Mouse (Mus musculus): ENCODE measurements around the gene Cbx1. TPM values are rescaled to one million over a fixed set of nuclear protein-coding genes. Genes with fewer than 3 reads are reported as not detected.

The Cbx1 gene
- polyA plus RNA-seq, 1 experiment from 2014 or later, result 175 TPM

GRCm38 (mm10) chr11:96830539-96831216 lies 41.8 kb downstream of the Cbx1 start:
- H3K9me3 ChIP-seq (replicated peaks), result no peaks in the 10 kb centered on the region
- peak overlapping the region; percentile 70 for H3K9ac ChIP-seq
- peak overlapping the region; percentile 91 for H3K27ac ChIP-seq
- no peak for ATAC-seq
- peaks cover 20% of the 10 kb centered on the region for H3K36me3 ChIP-seq (ENCODE audit: poor library complexity, severe bottlenecking)
- H3K4me3 ChIP-seq, result peak overlapping the region; percentile 88
- 21% methylated on average over 13 of the region's 13 CpGs for WGBS
- peaks cover 39% of the 10 kb centered on the region for H3K4me1 ChIP-seq
- H3K27me3 ChIP-seq, result peaks cover 3% of the 10 kb centered on the region; the same call in 1 of the 2 replicates
- peak overlapping the region; percentile 58 for H3K4me2 ChIP-seq

GRCm38 (mm10) chr11:96831516-96831915 lies 42.6 kb downstream of the Cbx1 start:
- H3K4me1 ChIP-seq, result peaks cover 31% of the 10 kb centered on the region
- no peak overlapping the region for H3K9ac ChIP-seq
- no peak overlapping the region for H3K4me3 ChIP-seq
- peaks cover 16% of the 10 kb centered on the region for H3K36me3 ChIP-seq (ENCODE audit: poor library complexity, severe bottlenecking)
- H3K27ac ChIP-seq, result no peak overlapping the region
- no peak overlapping the region for H3K4me2 ChIP-seq
- H3K27me3 ChIP-seq, result peaks cover 3% of the 10 kb centered on the region; the same call in 1 of the 2 replicates
- ATAC-seq, result no peak
- 83% methylated on average over 4 of the region's 4 CpGs for WGBS
- H3K9me3 ChIP-seq (replicated peaks), result no peaks in the 10 kb centered on the region

GRCm38 (mm10) chr11:96832541-96832940 lies 43.6 kb downstream of the Cbx1 start:
- H3K27ac ChIP-seq, result no peak overlapping the region
- no peaks in the 10 kb centered on the region for H3K9me3 ChIP-seq (replicated peaks)
- H3K4me2 ChIP-seq, result no peak overlapping the region
- no peak for ATAC-seq
- H3K4me3 ChIP-seq, result no peak overlapping the region
- peaks cover 3% of the 10 kb centered on the region; the same call in 1 of the 2 replicates for H3K27me3 ChIP-seq
- H3K9ac ChIP-seq, result no peak overlapping the region
- 87% methylated on average over 3 of the region's 3 CpGs for WGBS
- peaks cover 20% of the 10 kb centered on the region for H3K4me1 ChIP-seq
- H3K36me3 ChIP-seq (ENCODE audit: poor library complexity, severe bottlenecking), result peaks cover 5% of the 10 kb centered on the region

GRCm38 (mm10) chr11:96832973-96833372 lies 44.0 kb downstream of the Cbx1 start:
- Histone ChIP-seq H3K36me3 (ENCODE audit: poor library complexity, severe bottlenecking) (peaks cover 1% of the 10 kb centered on the region; the same call in 1 of the 2 replicates), H3K9ac (no peak overlapping the region), H3K27ac (no peak overlapping the region), H3K4me1 (peaks cover 16% of the 10 kb centered on the region), H3K4me3 (no peak overlapping the region), H3K4me2 (no peak overlapping the region), H3K9me3 (replicated peaks) (no peaks in the 10 kb centered on the region), H3K27me3 (peaks cover 3% of the 10 kb centered on the region; the same call in 1 of the 2 replicates)
- WGBS, result 75% methylated on average over 2 of the region's 2 CpGs
- ATAC-seq, result no peak

- Histone ChIP-seq H3K4me2 (no peak overlapping the region), H3K36me3 (ENCODE audit: poor library complexity, severe bottlenecking) (no peaks in the 10 kb centered on the region), H3K9me3 (replicated peaks) (no peaks in the 10 kb centered on the region), H3K27ac (no peak overlapping the region), H3K9ac (no peak overlapping the region), H3K27me3 (peaks cover 3% of the 10 kb centered on the region; the same call in 1 of the 2 replicates), H3K4me1 (peaks cover 5% of the 10 kb centered on the region), H3K4me3 (no peak overlapping the region)
- no peak for ATAC-seq
- WGBS, result 96% methylated on average over 1 of the region's 1 CpGs
Observed at GRCm38 (mm10) chr11:96834127-96834526, 45.2 kb downstream of the Cbx1 start.

GRCm38 (mm10) chr11:96837298-96837697 lies 48.4 kb downstream of the Cbx1 start:
- H3K4me1 ChIP-seq, result no peaks in the 10 kb centered on the region
- WGBS, result 28% methylated on average over 9 of the region's 9 CpGs
- no peaks in the 10 kb centered on the region for H3K36me3 ChIP-seq (ENCODE audit: poor library complexity, severe bottlenecking)
- H3K4me2 ChIP-seq, result no peak overlapping the region
- H3K4me3 ChIP-seq, result no peak overlapping the region
- H3K9ac ChIP-seq, result no peak overlapping the region
- no peaks in the 10 kb centered on the region for H3K9me3 ChIP-seq (replicated peaks)
- peaks cover 3% of the 10 kb centered on the region; the same call in 1 of the 2 replicates for H3K27me3 ChIP-seq
- ATAC-seq, result no peak
- no peak overlapping the region for H3K27ac ChIP-seq

GRCm38 (mm10) chr11:96838341-96838740 lies 49.4 kb downstream of the Cbx1 start:
- ATAC-seq, result no peak
- no peak overlapping the region for H3K4me2 ChIP-seq
- H3K9me3 ChIP-seq (replicated peaks), result no peaks in the 10 kb centered on the region
- no peak overlapping the region for H3K27ac ChIP-seq
- peaks cover 3% of the 10 kb centered on the region; the same call in 1 of the 2 replicates for H3K27me3 ChIP-seq
- H3K4me1 ChIP-seq, result no peaks in the 10 kb centered on the region
- H3K36me3 ChIP-seq (ENCODE audit: poor library complexity, severe bottlenecking), result no peaks in the 10 kb centered on the region
- H3K9ac ChIP-seq, result no peak overlapping the region
- WGBS, result 77% methylated on average over 4 of the region's 4 CpGs
- no peak overlapping the region for H3K4me3 ChIP-seq

GRCm38 (mm10) chr11:96839428-96839827 lies 50.5 kb downstream of the Cbx1 start:
- Histone ChIP-seq H3K27me3 (no peaks in the 10 kb centered on the region), H3K4me2 (no peak overlapping the region), H3K4me1 (no peaks in the 10 kb centered on the region), H3K9me3 (replicated peaks) (no peaks in the 10 kb centered on the region), H3K36me3 (ENCODE audit: poor library complexity, severe bottlenecking) (no peaks in the 10 kb centered on the region), H3K27ac (no peak overlapping the region), H3K9ac (no peak overlapping the region), H3K4me3 (no peak overlapping the region)
- no peak for ATAC-seq
- 77% methylated on average over 7 of the region's 7 CpGs for WGBS

- Histone ChIP-seq H3K9ac (no peak overlapping the region), H3K9me3 (replicated peaks) (no peaks in the 10 kb centered on the region), H3K36me3 (ENCODE audit: poor library complexity, severe bottlenecking) (no peaks in the 10 kb centered on the region), H3K4me2 (no peak overlapping the region), H3K4me1 (no peaks in the 10 kb centered on the region), H3K4me3 (no peak overlapping the region), H3K27ac (no peak overlapping the region), H3K27me3 (no peaks in the 10 kb centered on the region)
- ATAC-seq, result no peak
- 74% methylated on average over 3 of the region's 3 CpGs for WGBS
Observed at GRCm38 (mm10) chr11:96839877-96840276, 51.0 kb downstream of the Cbx1 start.

GRCm38 (mm10) chr11:96840290-96840689 lies 51.4 kb downstream of the Cbx1 start:
- ATAC-seq, result no peak
- H3K27me3 ChIP-seq, result no peaks in the 10 kb centered on the region
- no peaks in the 10 kb centered on the region for H3K36me3 ChIP-seq (ENCODE audit: poor library complexity, severe bottlenecking)
- no peaks in the 10 kb centered on the region for H3K9me3 ChIP-seq (replicated peaks)
- no peaks in the 10 kb centered on the region for H3K4me1 ChIP-seq
- no peak overlapping the region for H3K9ac ChIP-seq
- H3K4me2 ChIP-seq, result no peak overlapping the region
- WGBS, result 45% methylated on average over 8 of the region's 8 CpGs
- no peak overlapping the region for H3K4me3 ChIP-seq
- H3K27ac ChIP-seq, result no peak overlapping the region

- Histone ChIP-seq H3K4me2 (no peak overlapping the region), H3K9ac (no peak overlapping the region), H3K4me3 (no peak overlapping the region), H3K9me3 (replicated peaks) (no peaks in the 10 kb centered on the region), H3K36me3 (ENCODE audit: poor library complexity, severe bottlenecking) (no peaks in the 10 kb centered on the region), H3K27me3 (no peaks in the 10 kb centered on the region), H3K4me1 (no peaks in the 10 kb centered on the region), H3K27ac (no peak overlapping the region)
- WGBS, result 58% methylated on average over 3 of the region's 3 CpGs
- no peak for ATAC-seq
Observed at GRCm38 (mm10) chr11:96843627-96844026, 54.7 kb downstream of the Cbx1 start.

- Histone ChIP-seq H3K4me1 (peaks cover 13% of the 10 kb centered on the region), H3K4me2 (no peak overlapping the region), H3K9ac (no peak overlapping the region), H3K9me3 (replicated peaks) (no peaks in the 10 kb centered on the region), H3K27me3 (peaks cover 17% of the 10 kb centered on the region), H3K36me3 (ENCODE audit: poor library complexity, severe bottlenecking) (no peaks in the 10 kb centered on the region), H3K27ac (no peak overlapping the region), H3K4me3 (no peak overlapping the region)
- WGBS, result 50% methylated on average over 3 of the region's 3 CpGs
- ATAC-seq, result no peak
Observed at GRCm38 (mm10) chr11:96847240-96847639, 58.3 kb downstream of the Cbx1 start.

GRCm38 (mm10) chr11:96848694-96849093 lies 59.8 kb downstream of the Cbx1 start:
- 50% methylated on average over 9 of the region's 9 CpGs for WGBS
- no peak for ATAC-seq
- no peak overlapping the region for H3K4me2 ChIP-seq
- H3K27ac ChIP-seq, result no peak overlapping the region
- H3K36me3 ChIP-seq (ENCODE audit: poor library complexity, severe bottlenecking), result no peaks in the 10 kb centered on the region
- peaks cover 13% of the 10 kb centered on the region for H3K4me1 ChIP-seq
- H3K4me3 ChIP-seq, result no peak overlapping the region
- no peaks in the 10 kb centered on the region for H3K9me3 ChIP-seq (replicated peaks)
- no peak overlapping the region for H3K9ac ChIP-seq
- peaks cover 18% of the 10 kb centered on the region for H3K27me3 ChIP-seq

Data from forebrain, embryonic 13.5 days (tissue).